Mouse (Mus musculus): ENCODE data around the gene Hlcs.

GRCm38 (mm10) chr16:94150125-94151103, 163.0 kb downstream of the Hlcs start:
- TF ChIP-seq CTCF (IDR thresholded peaks at IDR 0.05; ENCODE audit: low read depth) (no peak), EP300 (optimal IDR thresholded peaks at IDR 0.05) (no peak)
